Mouse (Mus musculus) lung, postnatal 14 days (tissue): ENCODE results near the gene Ptpn21.

Experiments
- DNase-seq: peaks from one replicate; pipeline ENCODE4 v3.0.0; 2021

The Ptpn21 gene

GRCm38 (mm10) chr12:98736951-98737800 lies at the start of gene Ptpn21:
Ptpn21 (minus strand) TSS chr12:98737405.
- DNase-seq: peak; percentile 79

GRCm38 (mm10) chr12:98784251-98784650 lies 47.0 kb upstream of the Ptpn21 start:
- no peak for DNase-seq

GRCm38 (mm10) chr12:98779148-98779547 lies 41.9 kb upstream of the Ptpn21 start:
- DNase-seq: peak; percentile 14

GRCm38 (mm10) chr12:98777509-98777908 lies 40.3 kb upstream of the Ptpn21 start:
- DNase-seq: no peak

- DNase-seq: no peak
Observed at GRCm38 (mm10) chr12:98766241-98766640, 29.0 kb upstream of the Ptpn21 start.

GRCm38 (mm10) chr12:98759700-98760099 lies 22.5 kb upstream of the Ptpn21 start:
- no peak for DNase-seq

- no peak for DNase-seq
Observed at GRCm38 (mm10) chr12:98757636-98758035, 20.4 kb upstream of the Ptpn21 start.

- no peak for DNase-seq
Observed at GRCm38 (mm10) chr12:98747380-98747753, 10.2 kb upstream of the Ptpn21 start.

- peak; percentile 95 for DNase-seq
Observed at GRCm38 (mm10) chr12:98746746-98747379, 9.7 kb upstream of the Ptpn21 start, which contains the start of gene Zc3h14. Zc3h14 (plus strand) TSS chr12:98746964.

- DNase-seq: peak; percentile 60
Observed at GRCm38 (mm10) chr12:98746131-98746530, 8.9 kb upstream of the Ptpn21 start.

- no peak for DNase-seq
Observed at GRCm38 (mm10) chr12:98745626-98746025, 8.4 kb upstream of the Ptpn21 start.

GRCm38 (mm10) chr12:98741011-98741501 lies 3.9 kb upstream of the Ptpn21 start:
- no peak for DNase-seq

GRCm38 (mm10) chr12:98737801-98738350 lies 671 bp upstream of the Ptpn21 start:
- DNase-seq: no peak

- no peak for DNase-seq
Observed at GRCm38 (mm10) chr12:98734880-98735801, 2.1 kb downstream of the Ptpn21 start.

GRCm38 (mm10) chr12:98734246-98734879 lies 2.8 kb downstream of the Ptpn21 start:
- peak; percentile 86 for DNase-seq

GRCm38 (mm10) chr12:98733776-98734175 lies 3.4 kb downstream of the Ptpn21 start:
- DNase-seq: no peak

GRCm38 (mm10) chr12:98733165-98733564 lies 4.0 kb downstream of the Ptpn21 start:
- DNase-seq: no peak

GRCm38 (mm10) chr12:98730682-98731081 lies 6.5 kb downstream of the Ptpn21 start:
- DNase-seq: no peak

- no peak for DNase-seq
Observed at GRCm38 (mm10) chr12:98727186-98727585, 10.0 kb downstream of the Ptpn21 start.

- DNase-seq: no peak
Observed at GRCm38 (mm10) chr12:98726078-98726477, 11.1 kb downstream of the Ptpn21 start.

- no peak for DNase-seq
Observed at GRCm38 (mm10) chr12:98724976-98725375, 12.2 kb downstream of the Ptpn21 start.

GRCm38 (mm10) chr12:98724224-98724623 lies 13.0 kb downstream of the Ptpn21 start:
- no peak for DNase-seq
